Mouse (Mus musculus) C2C12 (cell line): ENCODE data around the gene Nkx6-2.

ENCODE experiments used
- CEBPB ChIP-seq: IDR thresholded peaks from one replicate; pipeline ENCODE4 v1.6.1; 2011; ENCODE audit warnings: low read depth, mild to moderate bottlenecking, control low read depth, moderate library complexity
- CTCF ChIP-seq: IDR thresholded peaks from one replicate; pipeline ENCODE4 v1.5.1; 2011; ENCODE audit not compliant: control insufficient read depth, insufficient read depth, insufficient read length
- FOSL1 ChIP-seq: IDR thresholded peaks from one replicate; pipeline ENCODE4 v1.8.0; 2011; ENCODE audit warnings: mild to moderate bottlenecking, low read length; ENCODE audit not compliant: poor library complexity, insufficient read depth, severe bottlenecking
- MAX ChIP-seq: IDR thresholded peaks from one replicate; pipeline ENCODE4 v1.6.1; 2011; ENCODE audit warnings: mild to moderate bottlenecking, control low read depth
- MYOD1 ChIP-seq: IDR thresholded peaks from one replicate; pipeline ENCODE4 v1.6.1; 2011; ENCODE audit warnings: low read depth; ENCODE audit not compliant: control insufficient read depth, insufficient read length
- MYOG ChIP-seq: IDR thresholded peaks from one replicate; pipeline ENCODE4 v1.6.1; 2011; ENCODE audit not compliant: control insufficient read depth, insufficient read length; ENCODE audit errors: extremely low read depth
- USF1 ChIP-seq: IDR thresholded peaks from one replicate; pipeline ENCODE4 v1.6.1; 2011; ENCODE audit warnings: low read depth, mild to moderate bottlenecking, control low read depth, moderate library complexity

DNA sequence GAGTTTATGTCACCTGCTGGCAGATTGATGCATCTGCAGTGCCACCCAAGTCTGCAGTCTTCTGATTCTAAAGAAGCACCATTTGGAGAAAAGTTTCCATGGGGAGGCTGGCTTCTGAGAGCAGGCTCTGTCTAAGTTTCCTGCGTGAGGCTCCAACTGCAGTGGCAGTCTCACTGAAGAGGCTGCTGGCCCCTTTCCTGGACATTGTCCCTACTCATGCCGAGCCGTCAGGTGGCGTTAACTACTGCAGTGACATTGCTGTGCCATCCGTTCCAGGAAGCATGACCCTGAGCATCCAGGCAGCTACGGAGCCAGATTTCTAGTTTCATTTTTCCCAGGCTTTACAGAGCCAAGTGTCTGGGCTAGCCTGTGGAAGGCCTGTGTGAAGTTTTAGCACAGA lies 41.2 kb downstream of the Nkx6-2 start:
- TF ChIP-seq CTCF, result no peak
- no peak for TF ChIP-seq MAX
- TF ChIP-seq USF1, result no peak
- no peak for TF ChIP-seq MYOD1
- TF ChIP-seq FOSL1, result no peak
- TF ChIP-seq CEBPB, result no peak
- no peak for TF ChIP-seq MYOG
